Mouse (Mus musculus): ENCODE results near the gene Lims1. TPM values are rescaled to one million over a fixed set of nuclear protein-coding genes. Genes with fewer than 3 reads are reported as not detected.

Gene Lims1
- total and polyA plus RNA-seq, 2 experiments from 2014 or later, result 177 to 232 TPM

- Histone ChIP-seq H3K4me3 (ENCODE audit: low read depth, low read length) (no peak overlapping the region), H3K4me2 (ENCODE audit: low read depth, low read length) (no peak overlapping the region), H3K9ac (replicated peaks; ENCODE audit: low read depth, low read length) (no peak overlapping the region), H3K4me1 (ENCODE audit: control insufficient read depth, insufficient read depth) (peaks cover 40% of the 10 kb centered on the region), H3K9me3 (replicated peaks; ENCODE audit: control insufficient read depth, low read length) (no peaks in the 10 kb centered on the region), H3K27me3 (ENCODE audit: control insufficient read depth, insufficient read depth, low read length) (no peaks in the 10 kb centered on the region), H3K27ac (ENCODE audit: low read depth) (peak overlapping the region; percentile 19; the same call in 1 of the 2 replicates), H3K36me3 (replicated peaks; ENCODE audit: control insufficient read depth, insufficient read depth, low read length) (peaks cover 28% of the 10 kb centered on the region)
- WGBS, result 89% methylated on average over 8 of the region's 8 CpGs
- TF ChIP-seq EP300 (IDR thresholded peaks at IDR 0.05; ENCODE audit: low read depth) (no peak), CTCF (IDR thresholded peaks at IDR 0.05; ENCODE audit: low read depth) (no peak)
- no peak for DNase-seq (ENCODE audit: low spot score)
- no peak for ATAC-seq (ENCODE audit: insufficient read depth, low read depth)
Measured at GRCm38 (mm10) chr10:58398941-58399340, 75.7 kb downstream of the Lims1 start.

GRCm38 (mm10) chr10:58401838-58402237, 78.6 kb downstream of the Lims1 start:
- TF ChIP-seq CTCF (IDR thresholded peaks at IDR 0.05; ENCODE audit: low read depth) (no peak), EP300 (IDR thresholded peaks at IDR 0.05; ENCODE audit: low read depth) (no peak)
- Histone ChIP-seq H3K27ac (ENCODE audit: low read depth) (peak overlapping the region; percentile 67), H3K4me2 (ENCODE audit: low read depth, low read length) (no peak overlapping the region), H3K4me3 (ENCODE audit: low read depth, low read length) (no peak overlapping the region), H3K36me3 (replicated peaks; ENCODE audit: control insufficient read depth, insufficient read depth, low read length) (peaks cover 44% of the 10 kb centered on the region), H3K4me1 (ENCODE audit: control insufficient read depth, insufficient read depth) (peaks cover 55% of the 10 kb centered on the region), H3K9ac (replicated peaks; ENCODE audit: low read depth, low read length) (no peak overlapping the region), H3K9me3 (replicated peaks; ENCODE audit: control insufficient read depth, low read length) (no peaks in the 10 kb centered on the region), H3K27me3 (ENCODE audit: control insufficient read depth, insufficient read depth, low read length) (no peaks in the 10 kb centered on the region)
- DNase-seq (ENCODE audit: low spot score), result peak; percentile 93
- peak; percentile 83 for ATAC-seq (ENCODE audit: insufficient read depth, low read depth)
- 9% methylated on average over 3 of the region's 3 CpGs for WGBS

GRCm38 (mm10) chr10:58404639-58405038, 81.4 kb downstream of the Lims1 start:
- H3K4me1 ChIP-seq (ENCODE audit: control insufficient read depth, insufficient read depth), result peaks cover 43% of the 10 kb centered on the region
- no peaks in the 10 kb centered on the region for H3K9me3 ChIP-seq (replicated peaks; ENCODE audit: control insufficient read depth, low read length)
- ATAC-seq (ENCODE audit: insufficient read depth, low read depth), result no peak
- H3K4me2 ChIP-seq (ENCODE audit: low read depth, low read length), result no peak overlapping the region
- WGBS, result 60% methylated on average over 6 of the region's 6 CpGs
- DNase-seq (ENCODE audit: low spot score), result no peak
- H3K27ac ChIP-seq (ENCODE audit: low read depth), result peak overlapping the region; percentile 78
- peaks cover 62% of the 10 kb centered on the region for H3K36me3 ChIP-seq (replicated peaks; ENCODE audit: control insufficient read depth, insufficient read depth, low read length)
- no peak overlapping the region for H3K4me3 ChIP-seq (ENCODE audit: low read depth, low read length)
- H3K27me3 ChIP-seq (ENCODE audit: control insufficient read depth, insufficient read depth, low read length), result no peaks in the 10 kb centered on the region
- peak overlapping the region; percentile 14; the same call in 1 of the 2 replicates for H3K9ac ChIP-seq (replicated peaks; ENCODE audit: low read depth, low read length)
- TF ChIP-seq CTCF (IDR thresholded peaks at IDR 0.05; ENCODE audit: low read depth), result no peak
- TF ChIP-seq EP300 (IDR thresholded peaks at IDR 0.05; ENCODE audit: low read depth), result no peak

GRCm38 (mm10) chr10:58405285-58405948, 82.2 kb downstream of the Lims1 start:
- no peak overlapping the region for H3K9ac ChIP-seq (replicated peaks; ENCODE audit: low read depth, low read length)
- peak; percentile 58 for ATAC-seq (ENCODE audit: insufficient read depth, low read depth)
- H3K4me1 ChIP-seq (ENCODE audit: control insufficient read depth, insufficient read depth), result peaks cover 43% of the 10 kb centered on the region
- 0 out of 2 replicates have a peak overlapping the region, but pooled peaks have one; percentile 0 for H3K4me2 ChIP-seq (ENCODE audit: low read depth, low read length)
- 21% methylated on average over 4 of the region's 4 CpGs for WGBS
- no peaks in the 10 kb centered on the region for H3K9me3 ChIP-seq (replicated peaks; ENCODE audit: control insufficient read depth, low read length)
- TF ChIP-seq EP300 (IDR thresholded peaks at IDR 0.05; ENCODE audit: low read depth), result peak; percentile 75; the same call in 1 of the 2 replicates
- TF ChIP-seq CTCF (IDR thresholded peaks at IDR 0.05; ENCODE audit: low read depth), result no peak
- no peak overlapping the region for H3K4me3 ChIP-seq (ENCODE audit: low read depth, low read length)
- H3K36me3 ChIP-seq (replicated peaks; ENCODE audit: control insufficient read depth, insufficient read depth, low read length), result peaks cover 68% of the 10 kb centered on the region
- H3K27me3 ChIP-seq (ENCODE audit: control insufficient read depth, insufficient read depth, low read length), result no peaks in the 10 kb centered on the region
- peak; percentile 64 for DNase-seq (ENCODE audit: low spot score)
- H3K27ac ChIP-seq (ENCODE audit: low read depth), result peak overlapping the region; percentile 78

GRCm38 (mm10) chr10:58405949-58406305, 82.7 kb downstream of the Lims1 start:
- Histone ChIP-seq H3K9ac (replicated peaks; ENCODE audit: low read depth, low read length) (no peak overlapping the region), H3K36me3 (replicated peaks; ENCODE audit: control insufficient read depth, insufficient read depth, low read length) (peaks cover 68% of the 10 kb centered on the region), H3K4me1 (ENCODE audit: control insufficient read depth, insufficient read depth) (peaks cover 41% of the 10 kb centered on the region), H3K4me2 (ENCODE audit: low read depth, low read length) (0 out of 2 replicates have a peak overlapping the region, but pooled peaks have one; percentile 0), H3K27ac (ENCODE audit: low read depth) (peak overlapping the region; percentile 78), H3K27me3 (ENCODE audit: control insufficient read depth, insufficient read depth, low read length) (no peaks in the 10 kb centered on the region), H3K9me3 (replicated peaks; ENCODE audit: control insufficient read depth, low read length) (no peaks in the 10 kb centered on the region), H3K4me3 (ENCODE audit: low read depth, low read length) (no peak overlapping the region)
- peak; percentile 28; the same call in 1 of the 2 replicates for TF ChIP-seq CTCF (IDR thresholded peaks at IDR 0.05; ENCODE audit: low read depth)
- TF ChIP-seq EP300 (IDR thresholded peaks at IDR 0.05; ENCODE audit: low read depth), result 0 out of 2 replicates have a peak, but pooled peaks have one; percentile 33
- ATAC-seq (ENCODE audit: insufficient read depth, low read depth), result peak; percentile 30; the same call in 1 of the 2 replicates
- peak; percentile 74 for DNase-seq (ENCODE audit: low spot score)
- 54% methylated on average over 2 of the region's 2 CpGs for WGBS

Data from heart, postnatal 0 days (tissue).